Mouse (Mus musculus): ENCODE measurements around the gene Xkr8.

DNA sequence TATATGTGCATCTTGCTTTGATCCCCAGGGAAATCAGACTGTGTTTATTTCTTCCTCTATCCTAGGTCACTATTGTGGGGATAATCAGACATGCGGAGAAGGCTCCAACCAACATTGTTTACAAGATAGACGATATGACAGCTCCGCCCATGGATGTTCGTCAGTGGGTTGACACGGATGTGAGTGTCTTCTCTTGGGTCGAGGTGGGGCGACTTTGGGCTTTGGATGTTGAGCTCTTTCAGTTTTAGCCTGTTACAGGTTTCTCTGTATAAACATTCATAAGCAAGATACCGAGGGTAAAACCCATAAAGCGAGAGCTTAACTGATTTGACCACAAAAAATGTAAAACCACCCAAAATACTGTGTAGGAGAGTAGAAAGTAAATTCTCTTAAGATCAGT lies 39.4 kb upstream of the Xkr8 start:
- TF ChIP-seq CTCF (conservative IDR thresholded peaks at IDR 0.05; ENCODE audit: low read length) (no peak), NANOG (IDR thresholded peaks at IDR 0.05; ENCODE audit: borderline replicate concordance, low read length) (no peak)

All from E14TG2a.4 (cell line).